Mouse (Mus musculus) kidney, adult 2 months (tissue): ENCODE data around the gene Dennd4a.

ENCODE experiments used
- CTCF ChIP-seq: fragments of 200-500 bp; conservative IDR thresholded peaks from 2 replicates; pipeline ENCODE4 v1.5.1; 2011; ENCODE audit warnings: low read depth, mild to moderate bottlenecking, control low read depth, low read length, moderate library complexity, mixed read lengths; ENCODE audit not compliant: insufficient read depth, insufficient read length
- POLR2A ChIP-seq: fragments of 200-500 bp; IDR thresholded peaks from one replicate; pipeline ENCODE4 v1.6.1; 2011; ENCODE audit warnings: low read depth, low read length, control low read depth

GRCm38 (mm10) chr9:64943997-64944396, 132.9 kb downstream of the Dennd4a start:
- no peak for TF ChIP-seq CTCF
- no peak for TF ChIP-seq POLR2A
